Mouse (Mus musculus) liver, postnatal 0 days (tissue): Measurements from ENCODE around the gene Sec61b.

Experiments
- CTCF ChIP-seq: sonication (generic); IDR thresholded peaks from 2 replicates; pipeline ENCODE4 v1.5.1; 2016; ENCODE audit warnings: antibody characterized with exemption, low read depth
- EP300 ChIP-seq: IDR thresholded peaks from 2 replicates; pipeline ENCODE4 v1.6.1; 2016; ENCODE audit warnings: antibody characterized with exemption, low read depth, mild to moderate bottlenecking

GRCm38 (mm10) chr4:47435131-47435530 is 39.3 kb upstream of the Sec61b start:
- TF ChIP-seq EP300 (no peak), CTCF (no peak)
